Mouse (Mus musculus) limb, embryonic 14.5 days (tissue): ENCODE results near the gene Hsf5. TPM values are rescaled to one million over a fixed set of nuclear protein-coding genes. Genes with fewer than 3 reads are reported as not detected.
A peak's percentile ranks its signal among the peaks of the same experiment; 100 is the strongest.

Source experiments
- ATAC-seq: fragments of 200-750 bp; cut with Nextera tagmentation; 2 replicates; pipeline ENCODE4 v1.8.0; 2017; ENCODE audit warnings: low read depth, moderate number of reproducible peaks, moderate TSS enrichment; ENCODE audit not compliant: low FRiP score
- DNase-seq: peaks from one replicate; pipeline ENCODE4 v3.0.0-alpha.2; 2015; ENCODE audit warnings: low spot score
- H3K27ac ChIP-seq: fragments of 300-500 bp; sonication (generic); replicated peaks from 2 replicates; pipeline ENCODE4 v1.5.1; 2014; ENCODE audit warnings: low read depth, mild to moderate bottlenecking, low read length, moderate library complexity, mixed read lengths
- H3K27me3 ChIP-seq: fragments of 300-500 bp; sonication (generic); 2 replicates; pipeline ENCODE4 v1.6.1; 2014; ENCODE audit warnings: low read length, mixed read lengths; ENCODE audit not compliant: control insufficient read depth, insufficient read depth
- H3K36me3 ChIP-seq: fragments of 300-500 bp; sonication (generic); 2 replicates; pipeline ENCODE4 v1.6.1; 2014; ENCODE audit warnings: mild to moderate bottlenecking, low read length, moderate library complexity, mixed read lengths; ENCODE audit not compliant: control insufficient read depth, insufficient read depth
- H3K4me1 ChIP-seq: fragments of 300-500 bp; sonication (generic); 2 replicates; pipeline ENCODE4 v1.6.1; 2014; ENCODE audit warnings: antibody characterized with exemption, low read length, mixed read lengths; ENCODE audit not compliant: control insufficient read depth, insufficient read depth
- H3K4me2 ChIP-seq: fragments of 300-500 bp; sonication (generic); replicated peaks from 2 replicates; pipeline ENCODE4 v1.6.1; 2014; ENCODE audit warnings: low read depth, mild to moderate bottlenecking, low read length, moderate library complexity; ENCODE audit not compliant: severe bottlenecking
- H3K4me3 ChIP-seq: fragments of 300-500 bp; sonication (generic); replicated peaks from 2 replicates; pipeline ENCODE4 v1.5.1; 2014; ENCODE audit warnings: low read length
- H3K9ac ChIP-seq: fragments of 300-500 bp; sonication (generic); 2 replicates; pipeline ENCODE4 v1.6.1; 2014; ENCODE audit warnings: mild to moderate bottlenecking, low read depth, low read length, moderate library complexity; ENCODE audit not compliant: severe bottlenecking
- H3K9me3 ChIP-seq: fragments of 300-500 bp; sonication (generic); 2 replicates; pipeline ENCODE4 v1.6.1; 2016; ENCODE audit warnings: low read length; ENCODE audit not compliant: control insufficient read depth
- POLR2A ChIP-seq: fragments of 200-500 bp; IDR thresholded peaks from 2 replicates; pipeline ENCODE4 v1.8.0; 2012; ENCODE audit warnings: inconsistent platforms, mild to moderate bottlenecking, moderate library complexity, borderline replicate concordance; ENCODE audit not compliant: insufficient read depth, insufficient read length; ENCODE audit errors: extremely low read depth
- WGBS: fragments of 180-500 bp; shearing (Covaris S2); extraction: QIAGEN DNeasy Blood & Tissue Kit; methylation state at CpG from one replicate; pipeline ENCODE4 v1.1.7; 2014; 5-methylcytosine and 5-hydroxymethylcytosine counted together
- polyA plus RNA-seq, 2 experiments: library from polyadenylated mRNA; depleted of rRNA in 1 of 2; stranded (reverse) in 1 of 2; unstranded in 1 of 2; fragments of >200 nt; fragmentation: Nextera tagmentation in 1 of 2; extraction: Ambion mirVana in 1 of 2; gene quantifications; 2 replicates each; pipeline versions ENCODE4 v1.2.1 to v1.2.3; 2012 to 2014

Gene Hsf5
- polyA plus RNA-seq, 2 experiments: 0.15 to 0.25 TPM

DNA sequence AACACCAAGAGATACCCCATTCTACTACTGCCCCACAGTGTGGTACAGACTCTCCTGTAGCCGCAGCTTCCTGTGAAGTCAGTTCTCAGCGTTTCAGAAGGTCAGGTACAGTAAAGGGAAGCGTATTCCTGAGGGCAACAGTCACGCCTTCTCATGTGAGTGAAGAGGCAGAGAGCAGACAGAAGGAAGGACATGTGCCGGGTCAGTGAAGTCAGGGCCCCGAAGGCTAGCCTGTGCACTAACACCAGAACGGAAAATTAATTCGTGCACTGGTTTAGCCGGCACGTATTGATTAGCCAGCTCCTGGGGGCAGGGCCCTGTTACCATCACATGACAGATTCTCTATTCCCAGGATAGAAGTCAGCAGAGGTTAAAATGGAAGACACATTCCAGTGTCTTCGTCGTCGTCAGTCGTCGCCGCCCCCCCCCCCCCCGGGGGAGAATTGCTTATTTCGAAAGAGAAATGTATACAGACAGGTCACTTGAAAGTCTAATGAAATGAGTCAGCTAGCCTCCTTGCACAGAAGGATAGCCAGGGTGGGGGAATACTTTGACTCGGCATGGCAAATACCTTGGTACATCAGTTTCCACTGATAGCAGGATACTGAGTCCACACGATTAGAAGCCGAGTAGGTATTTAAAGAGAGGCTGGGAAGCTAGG, 42.3 kb upstream of the Hsf5 start:
- 75% methylated on average over 21 of the region's 21 CpGs for WGBS
- TF ChIP-seq POLR2A: no peak
- H3K27ac ChIP-seq: no peak overlapping the region

DNA sequence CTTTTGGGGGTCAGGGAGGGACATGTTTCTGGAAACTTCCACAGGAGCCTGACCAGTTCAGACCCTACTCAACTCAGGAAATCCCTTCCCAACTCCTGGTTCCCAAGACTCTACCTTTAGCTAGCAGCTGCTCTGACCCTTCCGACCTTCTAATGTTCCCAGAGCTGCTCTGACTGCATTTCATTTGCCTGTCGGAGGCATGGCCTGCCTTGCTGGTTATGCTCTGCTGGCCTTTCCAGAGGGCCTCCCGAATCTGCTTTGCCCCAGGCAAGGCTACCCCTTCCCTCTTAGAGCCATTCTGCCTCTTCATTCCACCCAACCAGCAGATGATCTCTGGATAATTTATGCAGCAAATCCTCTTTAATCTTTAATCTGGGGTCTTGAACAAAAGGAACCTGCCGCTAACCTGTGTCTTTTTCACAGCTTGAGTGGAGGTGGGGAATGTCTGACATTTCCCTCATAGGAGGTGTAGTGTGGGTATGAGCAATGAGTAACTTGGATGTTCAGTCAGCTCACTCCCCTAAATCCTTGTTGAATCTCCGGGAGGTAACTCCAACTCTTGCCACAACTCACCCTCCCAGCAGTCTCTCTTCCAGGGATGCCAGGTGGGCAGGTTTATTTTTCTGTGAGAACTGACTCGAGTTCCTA, 39.2 kb upstream of the Hsf5 start:
- no peaks in the 10 kb centered on the region for H3K9me3 ChIP-seq
- peak overlapping the region; percentile 54 for H3K4me3 ChIP-seq
- ATAC-seq: no peak
- no peaks in the 10 kb centered on the region for H3K36me3 ChIP-seq
- peak overlapping the region; percentile 89 for H3K4me2 ChIP-seq
- H3K27ac ChIP-seq: no peak overlapping the region
- no peak for TF ChIP-seq POLR2A
- H3K27me3 ChIP-seq: no peaks in the 10 kb centered on the region
- no peak for DNase-seq
- peak overlapping the region; percentile 60 for H3K9ac ChIP-seq
- H3K4me1 ChIP-seq: peaks cover 6% of the 10 kb centered on the region
- WGBS: 20% methylated on average over 6 of the region's 6 CpGs

More for the DNA sequence above, 42.3 kb upstream of the Hsf5 start:
- DNase-seq: no peak
- no peaks in the 10 kb centered on the region for H3K9me3 ChIP-seq
- no peaks in the 10 kb centered on the region for H3K36me3 ChIP-seq
- H3K9ac ChIP-seq: no peak overlapping the region
- peaks cover 6% of the 10 kb centered on the region for H3K4me1 ChIP-seq
- H3K27me3 ChIP-seq: no peaks in the 10 kb centered on the region
- no peak for ATAC-seq
- H3K4me2 ChIP-seq: no peak overlapping the region
- H3K4me3 ChIP-seq: no peak overlapping the region

DNA sequence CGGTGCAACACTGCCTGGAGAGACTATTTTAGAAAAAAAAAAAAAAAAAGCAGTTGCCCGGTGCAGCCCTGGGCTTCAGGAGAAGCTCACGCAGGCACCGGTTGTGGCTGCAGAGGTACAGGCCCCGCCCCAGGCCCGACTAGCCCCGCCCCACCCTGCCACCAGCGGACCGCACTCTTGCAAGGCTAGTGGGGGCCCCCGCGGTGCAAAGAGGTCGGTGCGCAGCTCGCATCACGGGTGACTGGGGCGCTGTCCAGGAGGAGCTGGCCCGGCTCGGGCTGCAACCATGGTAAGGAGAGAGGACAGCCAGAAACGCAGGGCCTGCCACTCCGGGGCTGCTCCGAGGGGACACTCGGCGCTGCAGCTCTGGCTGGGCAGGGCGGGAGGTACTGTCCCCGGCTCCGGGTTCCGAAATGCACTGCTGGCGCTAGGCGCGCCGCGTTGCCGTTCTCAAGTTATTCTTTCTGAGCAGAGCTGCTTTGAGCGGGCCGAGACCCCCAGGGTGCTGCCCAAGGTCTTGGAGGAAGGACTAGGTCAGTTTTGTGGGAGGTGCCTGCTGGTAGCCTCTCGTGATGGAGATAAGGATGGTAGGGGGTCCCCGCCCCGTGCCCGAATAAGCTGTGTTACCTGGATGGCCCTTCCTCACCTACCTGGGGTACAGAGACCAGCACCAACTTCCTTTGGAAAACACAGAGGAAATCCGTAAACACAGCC, 38.6 kb upstream of the Hsf5 start:
- H3K4me3 ChIP-seq: peak overlapping the region; percentile 54
- DNase-seq: no peak
- under 1% methylated on average over 39 of the region's 40 CpGs for WGBS
- peak overlapping the region; percentile 89 for H3K4me2 ChIP-seq
- H3K9ac ChIP-seq: peak overlapping the region; percentile 60
- ATAC-seq: peak; percentile 54; the same call in 1 of the 2 replicates
- no peak for TF ChIP-seq POLR2A
- no peaks in the 10 kb centered on the region for H3K27me3 ChIP-seq
- no peaks in the 10 kb centered on the region for H3K36me3 ChIP-seq
- peaks cover 6% of the 10 kb centered on the region for H3K4me1 ChIP-seq
- H3K27ac ChIP-seq: no peak overlapping the region
- no peaks in the 10 kb centered on the region for H3K9me3 ChIP-seq

DNA sequence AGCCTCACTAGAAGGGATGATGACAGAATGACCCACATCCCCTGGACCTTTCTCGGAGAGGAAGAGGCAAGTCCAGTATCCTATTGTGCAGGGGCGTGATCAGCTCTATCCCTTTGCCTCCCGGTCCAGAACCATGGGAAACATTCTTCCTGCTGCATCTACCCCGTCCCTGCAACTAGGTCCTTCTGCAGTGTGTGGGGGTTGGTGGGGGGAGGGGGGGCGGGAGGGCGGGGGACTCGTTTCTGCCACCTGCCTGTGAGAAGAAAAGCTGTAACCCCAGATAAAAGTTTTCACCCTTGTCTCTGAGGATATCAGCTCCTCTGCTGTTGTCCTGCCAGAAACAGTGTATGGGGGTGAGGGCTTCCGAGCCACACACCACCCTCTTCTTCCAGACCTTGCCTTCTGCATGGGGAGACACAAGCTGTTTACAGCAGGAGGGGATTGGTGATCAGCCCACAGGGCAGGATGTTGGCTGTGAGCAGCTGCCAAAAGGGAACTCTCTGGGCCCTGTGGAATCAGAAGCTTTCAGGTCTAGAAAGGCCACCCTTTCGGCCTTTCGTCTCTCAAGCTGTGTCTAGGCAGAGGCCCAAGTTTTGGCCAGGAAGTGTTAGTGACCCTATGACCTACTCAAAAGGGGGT, 37.9 kb upstream of the Hsf5 start:
- Histone ChIP-seq H3K27me3 (no peaks in the 10 kb centered on the region), H3K9me3 (no peaks in the 10 kb centered on the region), H3K9ac (no peak overlapping the region), H3K4me2 (peak overlapping the region; percentile 89), H3K36me3 (no peaks in the 10 kb centered on the region), H3K27ac (no peak overlapping the region), H3K4me1 (peaks cover 6% of the 10 kb centered on the region), H3K4me3 (peak overlapping the region; percentile 54)
- 14% methylated on average over 10 of the region's 10 CpGs for WGBS
- ATAC-seq (no peak), DNase-seq (no peak)
- no peak for TF ChIP-seq POLR2A

- Histone ChIP-seq H3K4me1 (peaks cover 6% of the 10 kb centered on the region), H3K27me3 (no peaks in the 10 kb centered on the region), H3K9me3 (no peaks in the 10 kb centered on the region), H3K9ac (no peak overlapping the region), H3K4me2 (no peak overlapping the region), H3K36me3 (no peaks in the 10 kb centered on the region), H3K4me3 (no peak overlapping the region), H3K27ac (no peak overlapping the region)
- ATAC-seq (no peak), DNase-seq (no peak)
- WGBS: 41% methylated on average over 1 of the region's 1 CpGs
- no peak for TF ChIP-seq POLR2A
Measured at GRCm38 (mm10) chr11:87579713-87580112, 37.3 kb upstream of the Hsf5 start.
